Mouse (Mus musculus): ENCODE measurements around the gene Dnhd1. TPM values are rescaled to one million over a fixed set of nuclear protein-coding genes. Genes with fewer than 3 reads are reported as not detected.

The Dnhd1 gene
- polyA plus RNA-seq, 1 experiment, result 4.5 TPM

GRCm38 (mm10) chr7:105767729-105768165 is 117.1 kb downstream of the Dnhd1 start:
- Histone ChIP-seq H3K4me1 (ENCODE audit: control insufficient read depth, insufficient read depth, low read length) (no peaks in the 10 kb centered on the region), H3K27ac (ENCODE audit: control insufficient read depth, insufficient read depth, low read depth, low read length, poor library complexity) (no peak overlapping the region), H3K4me3 (replicated peaks; ENCODE audit: control insufficient read depth, low read depth, low read length) (no peak overlapping the region)
- TF ChIP-seq POLR2A (IDR thresholded peaks at IDR 0.05; ENCODE audit: borderline replicate concordance, control insufficient read depth, low read depth, low read length), result no peak
- no peak for TF ChIP-seq CTCF (IDR thresholded peaks at IDR 0.05; ENCODE audit: control insufficient read depth, insufficient read depth, low read length)
- 13% methylated on average over 6 of the region's 6 CpGs for WGBS

- Histone ChIP-seq H3K4me1 (ENCODE audit: control insufficient read depth, insufficient read depth, low read length) (no peaks in the 10 kb centered on the region), H3K4me3 (replicated peaks; ENCODE audit: control insufficient read depth, low read depth, low read length) (no peak overlapping the region), H3K27ac (ENCODE audit: control insufficient read depth, insufficient read depth, low read depth, low read length, poor library complexity) (no peak overlapping the region)
- TF ChIP-seq POLR2A (IDR thresholded peaks at IDR 0.05; ENCODE audit: borderline replicate concordance, control insufficient read depth, low read depth, low read length), result no peak
- no peak for TF ChIP-seq CTCF (IDR thresholded peaks at IDR 0.05; ENCODE audit: control insufficient read depth, insufficient read depth, low read length)
- WGBS, result 89% methylated on average over 3 of the region's 3 CpGs
These were observed 119.3 kb downstream of the Dnhd1 start for GRCm38 (mm10) chr7:105769959-105770358.

Other genes with a start within 250 kb of the Dnhd1 start
- gene Cnga4, start 246.3 kb upstream of the Dnhd1 start, polyA plus RNA-seq (2011; ENCODE audit: insufficient read depth, insufficient read length, low replicate concordance, missing spikeins), result 0.60 TPM in 1 of 2 replicates, not detected in the other
- not detected in 2 replicates for gene Cckbr, start 225.1 kb upstream of the Dnhd1 start, polyA plus RNA-seq (2011; ENCODE audit: insufficient read depth, insufficient read length, low replicate concordance, missing spikeins)
- 6.1 and 7.6 TPM in 2 replicates for gene Cavin3, start 168.5 kb upstream of the Dnhd1 start, polyA plus RNA-seq (2011; ENCODE audit: insufficient read depth, insufficient read length, low replicate concordance, missing spikeins)
- 4.3 and 9.2 TPM in 2 replicates for gene Smpd1, start 96.5 kb upstream of the Dnhd1 start, polyA plus RNA-seq (2011; ENCODE audit: insufficient read depth, insufficient read length, low replicate concordance, missing spikeins)
- 0.80 and 1.1 TPM in 2 replicates for gene Apbb1, start 69.2 kb upstream of the Dnhd1 start, polyA plus RNA-seq (2011; ENCODE audit: insufficient read depth, insufficient read length, low replicate concordance, missing spikeins)
- gene Hpx, start 50.7 kb upstream of the Dnhd1 start, polyA plus RNA-seq (2011; ENCODE audit: insufficient read depth, insufficient read length, low replicate concordance, missing spikeins), result 5.9 and 19.9 TPM in 2 replicates
- 7.6 and 15.9 TPM in 2 replicates for gene Trim3, start 17.3 kb upstream of the Dnhd1 start, polyA plus RNA-seq (2011; ENCODE audit: insufficient read depth, insufficient read length, low replicate concordance, missing spikeins)
- 76.3 and 146 TPM in 2 replicates for gene Timm10b, start 10.8 kb upstream of the Dnhd1 start, polyA plus RNA-seq (2011; ENCODE audit: insufficient read depth, insufficient read length, low replicate concordance, missing spikeins)
- 10.2 and 13.3 TPM in 2 replicates for gene Arfip2, start 10.4 kb upstream of the Dnhd1 start, polyA plus RNA-seq (2011; ENCODE audit: insufficient read depth, insufficient read length, low replicate concordance, missing spikeins)
- 1.4 and 6.0 TPM in 2 replicates for gene Gm45799, start 10.3 kb upstream of the Dnhd1 start, polyA plus RNA-seq (2011; ENCODE audit: insufficient read depth, insufficient read length, low replicate concordance, missing spikeins)
- gene Ilk, start 85.8 kb downstream of the Dnhd1 start, polyA plus RNA-seq (2011; ENCODE audit: insufficient read depth, insufficient read length, low replicate concordance, missing spikeins), result 79.3 and 114 TPM in 2 replicates
- 19.1 and 26.7 TPM in 2 replicates for gene Rrp8, start 86.6 kb downstream of the Dnhd1 start, polyA plus RNA-seq (2011; ENCODE audit: insufficient read depth, insufficient read length, low replicate concordance, missing spikeins)
- 152 and 185 TPM in 2 replicates for gene Taf10, start 93.5 kb downstream of the Dnhd1 start, polyA plus RNA-seq (2011; ENCODE audit: insufficient read depth, insufficient read length, low replicate concordance, missing spikeins)
- 13.8 and 20.0 TPM in 2 replicates for gene Tpp1, start 101.4 kb downstream of the Dnhd1 start, polyA plus RNA-seq (2011; ENCODE audit: insufficient read depth, insufficient read length, low replicate concordance, missing spikeins)
- 0.17 and 0.49 TPM in 2 replicates for gene Dchs1, start 136.8 kb downstream of the Dnhd1 start, polyA plus RNA-seq (2011; ENCODE audit: insufficient read depth, insufficient read length, low replicate concordance, missing spikeins)
- gene Mrpl17, start 160.3 kb downstream of the Dnhd1 start, polyA plus RNA-seq (2011; ENCODE audit: insufficient read depth, insufficient read length, low replicate concordance, missing spikeins), result 37.5 and 42.2 TPM in 2 replicates

Measured in bone marrow, adult 2 months (tissue).